Mouse (Mus musculus): Measurements from ENCODE around the gene Atoh7.

The Atoh7 gene

GRCm38 (mm10) chr10:63098191-63098590 is 1.3 kb upstream of the Atoh7 start:
- no peak for DNase-seq (ENCODE audit: low read depth, low spot score)

GRCm38 (mm10) chr10:63099941-63100562 is 601 bp downstream of the Atoh7 start:
- DNase-seq (ENCODE audit: low read depth, low spot score) = no peak

GRCm38 (mm10) chr10:63100657-63101056 is 1.2 kb downstream of the Atoh7 start:
- DNase-seq (ENCODE audit: low read depth, low spot score) = no peak

- DNase-seq (ENCODE audit: low read depth, low spot score) = no peak
Observed at GRCm38 (mm10) chr10:63113027-63113604, 13.7 kb downstream of the Atoh7 start.

- no peak for DNase-seq (ENCODE audit: low read depth, low spot score)
Observed at GRCm38 (mm10) chr10:63113716-63114360, 14.4 kb downstream of the Atoh7 start.

GRCm38 (mm10) chr10:63115881-63116280 is 16.4 kb downstream of the Atoh7 start:
- DNase-seq (ENCODE audit: low read depth, low spot score) = no peak

GRCm38 (mm10) chr10:63116376-63116775 is 16.9 kb downstream of the Atoh7 start:
- no peak for DNase-seq (ENCODE audit: low read depth, low spot score)

- DNase-seq (ENCODE audit: low read depth, low spot score) = no peak
Observed at GRCm38 (mm10) chr10:63117583-63117982, 18.1 kb downstream of the Atoh7 start.

GRCm38 (mm10) chr10:63119916-63120315 is 20.5 kb downstream of the Atoh7 start:
- no peak for DNase-seq (ENCODE audit: low read depth, low spot score)

GRCm38 (mm10) chr10:63121961-63122360 is 22.5 kb downstream of the Atoh7 start:
- DNase-seq (ENCODE audit: low read depth, low spot score) = no peak

- no peak for DNase-seq (ENCODE audit: low read depth, low spot score)
Observed at GRCm38 (mm10) chr10:63122516-63122915, 23.1 kb downstream of the Atoh7 start.

GRCm38 (mm10) chr10:63123141-63123540 is 23.7 kb downstream of the Atoh7 start:
- no peak for DNase-seq (ENCODE audit: low read depth, low spot score)

GRCm38 (mm10) chr10:63124016-63124415 is 24.6 kb downstream of the Atoh7 start:
- DNase-seq (ENCODE audit: low read depth, low spot score) = no peak

- no peak for DNase-seq (ENCODE audit: low read depth, low spot score)
Observed at GRCm38 (mm10) chr10:63125343-63125742, 25.9 kb downstream of the Atoh7 start.

GRCm38 (mm10) chr10:63126116-63126515 is 26.7 kb downstream of the Atoh7 start:
- DNase-seq (ENCODE audit: low read depth, low spot score) = no peak

- no peak for DNase-seq (ENCODE audit: low read depth, low spot score)
Observed at GRCm38 (mm10) chr10:63127156-63127555, 27.7 kb downstream of the Atoh7 start.

- DNase-seq (ENCODE audit: low read depth, low spot score) = no peak
Observed at GRCm38 (mm10) chr10:63128256-63128655, 28.8 kb downstream of the Atoh7 start.

GRCm38 (mm10) chr10:63130500-63130899 is 31.0 kb downstream of the Atoh7 start:
- no peak for DNase-seq (ENCODE audit: low read depth, low spot score)

GRCm38 (mm10) chr10:63132356-63132755 is 32.9 kb downstream of the Atoh7 start:
- no peak for DNase-seq (ENCODE audit: low read depth, low spot score)

- no peak for DNase-seq (ENCODE audit: low read depth, low spot score)
Observed at GRCm38 (mm10) chr10:63133326-63133725, 33.9 kb downstream of the Atoh7 start.

- DNase-seq (ENCODE audit: low read depth, low spot score) = no peak
Observed at GRCm38 (mm10) chr10:63135680-63136079, 36.2 kb downstream of the Atoh7 start.

GRCm38 (mm10) chr10:63136436-63136835 is 37.0 kb downstream of the Atoh7 start:
- no peak for DNase-seq (ENCODE audit: low read depth, low spot score)

GRCm38 (mm10) chr10:63142660-63143059 is 43.2 kb downstream of the Atoh7 start:
- no peak for DNase-seq (ENCODE audit: low read depth, low spot score)
